Mouse (Mus musculus) brown adipose tissue, adult 24 weeks (tissue): ENCODE data around the gene 4930544D05Rik. TPM values are rescaled to one million over a fixed set of nuclear protein-coding genes. Genes with fewer than 3 reads are reported as not detected.

Experiments
- H3K27ac ChIP-seq: fragments of 200-500 bp; replicated peaks from 2 replicates; pipeline ENCODE4 v1.5.1; 2012; ENCODE audit warnings: low read depth, mild to moderate bottlenecking, low read length
- H3K4me1 ChIP-seq: fragments of 200-500 bp; 2 replicates; pipeline ENCODE4 v1.6.1; 2012; ENCODE audit warnings: low read length, mixed read lengths; ENCODE audit not compliant: control insufficient read depth, insufficient read depth, insufficient read length
- H3K4me3 ChIP-seq: fragments of 200-500 bp; 2 replicates; pipeline ENCODE4 v1.5.1; 2012; ENCODE audit warnings: low read depth, mild to moderate bottlenecking, low read length, moderate library complexity; ENCODE audit not compliant: insufficient read depth
- polyA plus RNA-seq: library from polyadenylated mRNA; stranded (reverse); fragments of >200 nt; gene quantifications from 2 replicates; pipeline ENCODE4 v1.2.4, GENCODE M21; 2012; ENCODE audit not compliant: missing spikeins, insufficient read depth, insufficient read length

Gene 4930544D05Rik
- polyA plus RNA-seq, 1 experiment: not detected

- no peak within 1 kb of the TSS for H3K27ac ChIP-seq
- H3K4me3 ChIP-seq: no peak within 1 kb of the TSS
- H3K4me1 ChIP-seq: no peaks in the 10 kb centered on the region
Measured at GRCm38 (mm10) chr11:70619101-70619500, 3.5 kb downstream of the 4930544D05Rik start, which contains the start of gene Chrne. TSS of gene Chrne (minus strand) at chr11:70619216.

- no peaks in the 10 kb centered on the region for H3K4me1 ChIP-seq
- no peak overlapping the region for H3K4me3 ChIP-seq
- H3K27ac ChIP-seq: no peak overlapping the region
Measured at GRCm38 (mm10) chr11:70621972-70622814, 6.5 kb downstream of the 4930544D05Rik start.

DNA sequence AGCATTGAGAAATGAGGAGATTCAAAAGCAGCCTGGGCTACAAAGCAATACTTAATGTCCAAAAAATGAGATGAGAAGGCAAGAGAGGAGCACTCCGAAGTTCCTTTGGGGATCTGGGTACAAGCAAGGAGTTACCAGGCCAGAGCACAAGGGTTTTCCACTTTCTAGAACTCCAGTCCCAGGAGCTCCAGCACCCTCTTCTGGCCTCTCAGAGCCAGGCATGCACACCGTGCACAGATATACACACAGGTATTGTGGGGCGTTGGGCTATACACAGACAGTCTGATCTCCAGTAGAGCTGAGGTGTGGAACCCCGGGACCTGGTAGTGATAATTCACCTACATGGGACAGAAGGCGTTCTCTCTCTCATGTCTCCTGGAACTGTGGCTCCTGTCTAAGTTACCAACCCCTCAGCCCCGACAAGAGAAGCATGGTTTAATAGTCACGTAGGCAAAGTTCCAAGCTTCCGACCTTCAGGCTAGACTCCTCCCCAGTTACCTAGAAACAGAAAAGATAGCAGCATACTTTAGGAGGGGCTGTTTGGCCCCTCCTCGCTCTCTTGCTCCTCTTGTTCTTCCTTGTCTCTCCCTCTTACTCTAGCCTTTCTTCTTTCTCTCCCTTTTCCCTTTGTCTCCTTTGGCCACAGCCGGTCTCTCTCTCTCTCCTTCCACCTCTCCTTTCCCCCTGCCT, 7.5 kb downstream of the 4930544D05Rik start:
- Histone ChIP-seq H3K4me3 (no peak overlapping the region), H3K4me1 (no peaks in the 10 kb centered on the region), H3K27ac (no peak overlapping the region)

- Histone ChIP-seq H3K4me3 (no peak overlapping the region), H3K27ac (no peak overlapping the region), H3K4me1 (no peaks in the 10 kb centered on the region)
Measured at GRCm38 (mm10) chr11:70625473-70625872, 9.8 kb downstream of the 4930544D05Rik start.

DNA sequence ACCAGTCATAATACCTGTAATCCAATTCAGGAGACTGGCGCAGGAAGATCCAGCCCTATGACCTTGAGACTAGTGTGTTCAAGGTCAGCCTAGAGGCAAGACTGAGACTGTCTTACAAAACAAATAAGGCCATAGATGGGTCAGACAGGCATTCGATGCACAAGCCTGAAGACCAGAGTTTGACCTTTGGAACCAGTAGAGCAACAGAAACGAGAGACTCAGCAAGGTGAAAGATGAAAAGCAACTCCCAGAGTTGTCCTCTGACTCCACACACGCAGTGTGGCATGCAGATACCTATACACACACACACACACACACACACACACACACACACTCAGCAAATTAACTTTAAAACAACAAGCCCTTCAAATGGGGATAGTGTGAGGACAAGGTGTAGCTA, 11.2 kb downstream of the 4930544D05Rik start:
- no peaks in the 10 kb centered on the region for H3K4me1 ChIP-seq
- no peak overlapping the region for H3K27ac ChIP-seq
- no peak overlapping the region for H3K4me3 ChIP-seq

DNA sequence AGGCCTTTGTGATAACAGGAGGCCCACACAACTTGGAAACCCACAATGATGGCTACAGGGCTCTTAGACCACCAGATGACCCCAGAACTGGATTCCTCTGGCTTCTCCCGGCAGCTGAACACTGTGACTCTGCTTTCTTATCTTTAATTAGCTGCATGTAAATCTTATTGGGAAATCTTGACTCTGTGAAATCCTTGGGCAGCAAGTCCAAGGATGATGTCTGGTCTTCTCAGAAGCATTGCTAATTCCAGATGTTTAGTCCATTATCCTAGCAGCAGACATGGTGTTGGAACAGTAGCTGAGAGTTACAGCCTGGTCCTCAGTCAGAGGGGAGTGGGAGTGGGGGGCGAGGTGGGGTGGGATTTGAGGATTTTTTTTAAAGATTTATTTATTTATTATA, 12.8 kb downstream of the 4930544D05Rik start:
- Histone ChIP-seq H3K4me3 (no peak overlapping the region), H3K27ac (no peak overlapping the region), H3K4me1 (no peaks in the 10 kb centered on the region)

DNA sequence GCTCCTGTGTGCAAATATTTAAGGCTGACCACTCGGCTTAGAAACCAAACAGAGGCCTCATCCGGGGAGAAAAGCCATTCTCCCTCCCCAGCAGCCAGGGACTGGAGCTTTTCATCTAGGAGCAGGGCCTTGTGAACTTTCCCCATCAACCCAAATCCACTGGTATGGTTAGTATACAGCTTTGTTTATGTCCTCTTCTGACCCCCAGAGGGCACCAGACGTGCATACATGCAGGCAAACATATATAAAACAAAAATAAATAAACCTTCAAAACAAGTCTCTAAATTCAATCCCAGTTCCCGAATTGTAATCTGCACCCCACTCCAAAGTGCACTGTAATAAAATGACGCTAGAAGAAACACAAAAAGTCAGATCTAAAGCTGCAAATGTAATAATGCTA, 13.9 kb downstream of the 4930544D05Rik start:
- H3K27ac ChIP-seq: no peak overlapping the region
- no peak overlapping the region for H3K4me3 ChIP-seq

DNA sequence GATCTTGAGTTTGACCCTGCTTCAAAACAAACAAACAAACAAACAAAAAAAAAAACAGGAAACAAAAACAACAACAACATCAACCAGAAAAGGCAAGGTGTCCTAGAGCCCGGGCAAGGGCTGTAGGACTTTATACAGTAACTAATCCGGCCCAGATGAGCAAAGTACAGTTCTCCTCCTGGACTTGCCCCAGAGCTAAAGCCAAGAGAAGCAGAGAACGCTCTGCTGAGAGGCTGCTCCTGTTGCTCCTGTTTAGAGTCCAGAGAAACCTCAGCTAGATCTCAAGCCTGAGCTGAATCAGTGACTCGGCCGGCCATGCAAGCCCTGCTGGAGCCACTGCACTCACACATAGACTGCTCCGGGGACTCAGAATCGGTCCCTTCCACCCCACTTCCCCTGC, 14.5 kb downstream of the 4930544D05Rik start:
- Histone ChIP-seq H3K27ac (no peak overlapping the region), H3K4me3 (no peak overlapping the region), H3K4me1 (no peaks in the 10 kb centered on the region)

More for the DNA sequence above, 13.9 kb downstream of the 4930544D05Rik start:
- no peaks in the 10 kb centered on the region for H3K4me1 ChIP-seq

GRCm38 (mm10) chr11:70635601-70636000, 20.0 kb downstream of the 4930544D05Rik start:
- H3K4me3 ChIP-seq: no peak overlapping the region
- H3K27ac ChIP-seq: no peak overlapping the region
- no peaks in the 10 kb centered on the region for H3K4me1 ChIP-seq

DNA sequence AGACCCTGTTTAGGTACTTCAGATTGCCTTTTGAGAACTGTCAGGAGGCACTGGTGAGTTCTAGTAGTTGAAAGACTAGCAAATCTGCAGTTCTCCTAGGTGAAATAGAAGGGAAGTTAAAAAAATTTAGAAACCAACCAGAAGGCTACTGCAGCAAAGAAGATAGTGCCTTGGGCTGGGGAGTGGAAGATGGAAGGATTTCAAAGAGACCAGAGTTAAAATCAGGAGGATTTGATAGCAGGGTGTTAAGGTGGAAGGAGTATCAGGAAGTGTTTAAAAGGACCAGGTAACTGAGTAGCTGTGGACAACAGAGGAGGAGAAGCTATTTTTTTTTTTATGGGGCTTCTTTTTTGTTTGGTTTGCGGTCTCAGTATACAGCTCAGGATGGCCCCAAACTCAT, 22.1 kb downstream of the 4930544D05Rik start:
- H3K27ac ChIP-seq: no peak overlapping the region

GRCm38 (mm10) chr11:70638293-70638692, 22.6 kb downstream of the 4930544D05Rik start:
- Histone ChIP-seq H3K4me3 (no peak overlapping the region), H3K4me1 (no peaks in the 10 kb centered on the region), H3K27ac (no peak overlapping the region)

More for the DNA sequence above, 22.1 kb downstream of the 4930544D05Rik start:
- Histone ChIP-seq H3K4me1 (no peaks in the 10 kb centered on the region), H3K4me3 (no peak overlapping the region)

DNA sequence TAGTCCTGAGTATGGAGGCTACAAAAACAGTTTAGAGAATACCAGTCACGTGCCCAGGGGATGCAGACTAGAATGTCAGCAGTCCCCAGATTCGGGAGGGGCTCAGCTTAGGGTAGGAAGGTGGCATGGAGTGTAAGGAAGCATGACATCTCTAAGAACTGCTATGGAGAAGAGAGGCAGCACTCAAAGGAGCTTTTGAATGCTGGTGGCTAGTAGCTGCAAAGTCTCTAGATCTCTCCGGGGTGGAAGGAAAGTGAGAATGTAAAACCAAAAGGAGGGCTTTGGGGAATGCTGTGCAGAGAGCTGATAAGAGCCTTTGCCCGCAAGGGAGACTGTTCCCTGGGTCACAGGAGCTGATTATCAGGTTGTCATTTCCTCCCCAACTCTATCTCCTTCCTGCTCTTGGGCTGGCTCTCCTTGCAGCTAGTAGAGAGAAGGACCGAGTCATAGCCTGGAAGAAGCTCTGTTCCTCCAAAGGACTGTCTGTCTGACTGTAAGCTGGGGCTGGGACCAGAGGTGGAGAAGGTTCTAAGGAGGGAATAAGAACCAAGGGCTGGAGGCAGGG, 23.1 kb downstream of the 4930544D05Rik start, which contains the start of gene Gp1ba:
Gene Gp1ba (plus strand): TSS at position 409 of the 565 bp plus-strand sequence.
- Histone ChIP-seq H3K4me1 (no peaks in the 10 kb centered on the region), H3K27ac (no peak within 1 kb of the TSS), H3K4me3 (no peak within 1 kb of the TSS)

GRCm38 (mm10) chr11:70639976-70640375, 24.3 kb downstream of the 4930544D05Rik start:
- H3K4me1 ChIP-seq: no peaks in the 10 kb centered on the region
- no peak overlapping the region for H3K4me3 ChIP-seq
- no peak overlapping the region for H3K27ac ChIP-seq

GRCm38 (mm10) chr11:70641241-70641640, 25.6 kb downstream of the 4930544D05Rik start:
- Histone ChIP-seq H3K4me1 (peaks cover 7% of the 10 kb centered on the region), H3K4me3 (no peak overlapping the region), H3K27ac (no peak overlapping the region)

- Histone ChIP-seq H3K4me3 (no peak overlapping the region), H3K27ac (no peak overlapping the region), H3K4me1 (peaks cover 8% of the 10 kb centered on the region)
Measured at GRCm38 (mm10) chr11:70643051-70643450, 27.4 kb downstream of the 4930544D05Rik start.
